Comparison of ENCODE assay signal across 17 mouse cellular contexts in the genomic region with DNA sequence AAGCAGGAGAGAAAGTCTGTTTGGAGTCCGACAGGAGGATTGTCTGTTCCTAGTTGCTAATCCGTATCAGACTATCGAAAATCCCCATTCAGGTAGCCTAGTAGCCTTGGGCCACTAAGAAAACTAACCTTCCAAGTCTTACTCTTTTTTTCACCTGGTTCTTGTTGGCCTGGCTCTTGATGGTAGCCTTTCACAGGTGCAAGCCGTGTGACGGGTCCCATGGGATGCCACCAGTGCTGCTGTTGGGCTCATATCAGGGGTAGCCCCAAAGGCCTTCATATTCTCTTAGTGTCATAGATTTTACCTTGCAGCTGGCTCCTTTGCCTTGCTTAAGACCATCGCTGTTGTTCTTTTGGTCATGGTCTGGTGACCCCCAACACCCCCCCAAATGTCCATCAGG.
A peak's percentile ranks its signal among the peaks of the same experiment; 100 is the strongest.
DNase-seq lines count a peak whose midpoint lies in the region; ATAC-seq and TF ChIP-seq lines count a peak whose summit lies in the region.
"Had no signal": no experiment of that assay in that cellular context is flagged by ENCODE, and none has a peak within 500 bp of the region (broad histone marks: within the 10 kb centered on the region; RNA-seq: fewer than 3 reads in every experiment).

No protein-coding gene starts in this region.

- peak overlapping the region; percentile 19; the same call in 1 of the 2 replicates for H3K4me2 ChIP-seq in intestine, embryonic 16.5 days (ENCODE audit: low read depth, low read length)
- no peak overlapping the region for H3K4me2 ChIP-seq in intestine, postnatal 0 days (replicated peaks; ENCODE audit: low read depth)
- H3K4me2 ChIP-seq in stomach, embryonic 14.5 days (replicated peaks; ENCODE audit: low read depth, low read length): 0 out of 2 replicates have a peak overlapping the region, but pooled peaks have one; percentile 3
- H3K4me2 ChIP-seq in stomach, postnatal 0 days (replicated peaks; ENCODE audit: low read depth): no peak overlapping the region
- H3K4me2 ChIP-seq in embryonic facial prominence, embryonic 15.5 days (replicated peaks): no peak overlapping the region
- no peak overlapping the region for H3K4me2 ChIP-seq in forebrain, postnatal 0 days (ENCODE audit: low read depth)
- H3K4me2 ChIP-seq: limb, embryonic 12.5 days had no signal

- TF ChIP-seq CTCF in intestine, postnatal 0 days (IDR thresholded peaks at IDR 0.05; ENCODE audit: low read depth): no peak
- no peak for TF ChIP-seq CTCF in stomach, postnatal 0 days (IDR thresholded peaks at IDR 0.05; ENCODE audit: low read depth)
- no peak for TF ChIP-seq CTCF in forebrain, postnatal 0 days (IDR thresholded peaks at IDR 0.05; ENCODE audit: low read depth)

- no peak for DNase-seq in stomach, postnatal 0 days (ENCODE audit: low spot score)
- no peak for DNase-seq in frontal cortex, postnatal 36 days (ENCODE audit: low spot score in 2 of 2)
- DNase-seq in forebrain, postnatal 0 days: no peak
- DNase-seq: adrenal gland, adult 2 months; cerebellum, adult 11 months; cerebellum, postnatal 14 days; gastrocnemius, adult 2 months; heart, postnatal 36 days; kidney, postnatal 10 days had no signal

- no peaks in the 10 kb centered on the region for H3K27me3 ChIP-seq in intestine, embryonic 16.5 days (replicated peaks; ENCODE audit: control insufficient read depth, insufficient read depth, low read length)
- H3K27me3 ChIP-seq in intestine, postnatal 0 days (replicated peaks; ENCODE audit: control insufficient read depth, insufficient read depth, low read length): no peaks in the 10 kb centered on the region
- no peaks in the 10 kb centered on the region for H3K27me3 ChIP-seq in stomach, embryonic 14.5 days (ENCODE audit: control insufficient read depth, insufficient read depth, low read length)
- H3K27me3 ChIP-seq in stomach, postnatal 0 days (ENCODE audit: control insufficient read depth, insufficient read depth, low read length): no peaks in the 10 kb centered on the region
- H3K27me3 ChIP-seq in embryonic facial prominence, embryonic 15.5 days: peaks cover 3% of the 10 kb centered on the region; the same call in 1 of the 2 replicates
- no peaks in the 10 kb centered on the region for H3K27me3 ChIP-seq in forebrain, postnatal 0 days (ENCODE audit: insufficient read depth, low read length)

- no peak overlapping the region for H3K9ac ChIP-seq in intestine, embryonic 16.5 days (ENCODE audit: low read depth, low read length)
- no peak overlapping the region for H3K9ac ChIP-seq in intestine, postnatal 0 days (ENCODE audit: low read depth, low read length)
- H3K9ac ChIP-seq in stomach, embryonic 14.5 days (replicated peaks; ENCODE audit: low read depth, low read length): no peak overlapping the region
- H3K9ac ChIP-seq in stomach, postnatal 0 days (ENCODE audit: low read length): no peak overlapping the region
- no peak overlapping the region for H3K9ac ChIP-seq in embryonic facial prominence, embryonic 15.5 days
- H3K9ac ChIP-seq in forebrain, postnatal 0 days: no peak overlapping the region
- H3K9ac ChIP-seq: limb, embryonic 12.5 days; liver, embryonic 14.5 days had no signal

- H3K4me3 ChIP-seq in intestine, embryonic 16.5 days (ENCODE audit: low read length): no peak overlapping the region
- H3K4me3 ChIP-seq in intestine, postnatal 0 days (ENCODE audit: low read depth, low read length): no peak overlapping the region
- H3K4me3 ChIP-seq in stomach, embryonic 14.5 days (ENCODE audit: low read depth, low read length): no peak overlapping the region
- H3K4me3 ChIP-seq in stomach, postnatal 0 days (ENCODE audit: low read depth, low read length): no peak overlapping the region
- H3K4me3 ChIP-seq in embryonic facial prominence, embryonic 15.5 days (replicated peaks): no peak overlapping the region
- no peak overlapping the region for H3K4me3 ChIP-seq in forebrain, postnatal 0 days (ENCODE audit: low read depth, low read length)
- H3K4me3 ChIP-seq: gastrocnemius, adult 2 months; limb, embryonic 12.5 days had no signal

- no peaks in the 10 kb centered on the region for H3K9me3 ChIP-seq in intestine, embryonic 16.5 days (ENCODE audit: control insufficient read depth, low read length)
- H3K9me3 ChIP-seq in intestine, postnatal 0 days (ENCODE audit: control insufficient read depth): no peaks in the 10 kb centered on the region
- no peaks in the 10 kb centered on the region for H3K9me3 ChIP-seq in stomach, embryonic 14.5 days (ENCODE audit: control insufficient read depth, low read depth, low read length)
- no peaks in the 10 kb centered on the region for H3K9me3 ChIP-seq in stomach, postnatal 0 days (ENCODE audit: control insufficient read depth, low read length)
- H3K9me3 ChIP-seq in embryonic facial prominence, embryonic 15.5 days (replicated peaks): no peaks in the 10 kb centered on the region
- no peaks in the 10 kb centered on the region for H3K9me3 ChIP-seq in forebrain, postnatal 0 days (ENCODE audit: low read length)
- H3K9me3 ChIP-seq: limb, embryonic 12.5 days had no signal

- no peaks in the 10 kb centered on the region for H3K36me3 ChIP-seq in intestine, embryonic 16.5 days (ENCODE audit: control insufficient read depth, insufficient read depth, low read length)
- no peaks in the 10 kb centered on the region for H3K36me3 ChIP-seq in intestine, postnatal 0 days (ENCODE audit: control insufficient read depth, insufficient read depth)
- H3K36me3 ChIP-seq in stomach, embryonic 14.5 days (ENCODE audit: control insufficient read depth, insufficient read depth, low read length): no peaks in the 10 kb centered on the region
- H3K36me3 ChIP-seq in stomach, postnatal 0 days (ENCODE audit: control insufficient read depth, insufficient read depth, low read length): no peaks in the 10 kb centered on the region
- H3K36me3 ChIP-seq in embryonic facial prominence, embryonic 15.5 days: no peaks in the 10 kb centered on the region
- no peaks in the 10 kb centered on the region for H3K36me3 ChIP-seq in forebrain, postnatal 0 days (ENCODE audit: insufficient read depth)
- H3K36me3 ChIP-seq: limb, embryonic 12.5 days had no signal

- no peak for TF ChIP-seq EP300 in stomach, postnatal 0 days (optimal IDR thresholded peaks at IDR 0.05)

- 91% methylated on average over 6 of the region's 6 CpGs for WGBS in intestine, embryonic 16.5 days
- 89% methylated on average over 6 of the region's 6 CpGs for WGBS in intestine, postnatal 0 days
- WGBS in stomach, embryonic 14.5 days: 93% methylated on average over 6 of the region's 6 CpGs
- 81% methylated on average over 6 of the region's 6 CpGs for WGBS in stomach, postnatal 0 days
- 87% methylated on average over 6 of the region's 6 CpGs for WGBS in embryonic facial prominence, embryonic 15.5 days
- 89% methylated on average over 6 of the region's 6 CpGs for WGBS in forebrain, postnatal 0 days

- no peak for ATAC-seq in intestine, embryonic 16.5 days
- no peak for ATAC-seq in intestine, postnatal 0 days
- ATAC-seq in stomach, embryonic 14.5 days (ENCODE audit: insufficient number of reproducible peaks, insufficient read depth, low FRiP score, low read depth): no peak
- no peak for ATAC-seq in stomach, postnatal 0 days (ENCODE audit: low FRiP score, low TSS enrichment)
- no peak for ATAC-seq in embryonic facial prominence, embryonic 15.5 days (ENCODE audit: insufficient number of reproducible peaks, low FRiP score, low TSS enrichment, low read depth)
- no peak for ATAC-seq in forebrain, postnatal 0 days
- ATAC-seq: forebrain, embryonic 16.5 days; midbrain, embryonic 16.5 days had no signal

- no peaks in the 10 kb centered on the region for H3K4me1 ChIP-seq in intestine, embryonic 16.5 days (ENCODE audit: control insufficient read depth, insufficient read depth, low read length)
- no peaks in the 10 kb centered on the region for H3K4me1 ChIP-seq in intestine, postnatal 0 days (replicated peaks; ENCODE audit: control insufficient read depth, insufficient read depth, low read length)
- 0 out of 2 replicates have a peak, but pooled peaks cover 4% of the 10 kb centered on the region for H3K4me1 ChIP-seq in stomach, embryonic 14.5 days (ENCODE audit: control insufficient read depth, insufficient read depth, low read length)
- H3K4me1 ChIP-seq in stomach, postnatal 0 days (replicated peaks; ENCODE audit: control insufficient read depth, insufficient read depth): no peaks in the 10 kb centered on the region
- H3K4me1 ChIP-seq in embryonic facial prominence, embryonic 15.5 days: no peaks in the 10 kb centered on the region
- no peaks in the 10 kb centered on the region for H3K4me1 ChIP-seq in forebrain, postnatal 0 days (ENCODE audit: insufficient read depth)

- no peak overlapping the region for H3K27ac ChIP-seq in intestine, embryonic 16.5 days (ENCODE audit: low read length)
- H3K27ac ChIP-seq in intestine, postnatal 0 days (ENCODE audit: low read depth, low read length): no peak overlapping the region
- H3K27ac ChIP-seq in stomach, embryonic 14.5 days (ENCODE audit: low read length): no peak overlapping the region
- H3K27ac ChIP-seq in stomach, postnatal 0 days (replicated peaks): no peak overlapping the region
- 0 out of 2 replicates have a peak overlapping the region, but pooled peaks have one; percentile 63 for H3K27ac ChIP-seq in embryonic facial prominence, embryonic 15.5 days (replicated peaks)
- no peak overlapping the region for H3K27ac ChIP-seq in forebrain, postnatal 0 days (ENCODE audit: low read depth, low read length)
- H3K27ac ChIP-seq: gastrocnemius, adult 2 months; limb, embryonic 12.5 days; liver, embryonic 14.5 days had no signal

Comparison
In these comparisons a context has a peak if more than half of its experiments do, and no peak if none do; other contexts are left out.
1. H3K4me2 ChIP-seq: peak in intestine, embryonic 16.5 days (single experiment) and stomach, embryonic 14.5 days (single experiment); none in intestine, postnatal 0 days (single experiment), stomach, postnatal 0 days (single experiment), embryonic facial prominence, embryonic 15.5 days (single experiment) and forebrain, postnatal 0 days (single experiment).